Mouse (Mus musculus): ENCODE measurements around the gene Gm44805. TPM values are rescaled to one million over a fixed set of nuclear protein-coding genes. Genes with fewer than 3 reads are reported as not detected.

The Gm44805 gene
- not detected in 2 replicates for polyA plus RNA-seq (2012; rRNA removed)

DNA sequence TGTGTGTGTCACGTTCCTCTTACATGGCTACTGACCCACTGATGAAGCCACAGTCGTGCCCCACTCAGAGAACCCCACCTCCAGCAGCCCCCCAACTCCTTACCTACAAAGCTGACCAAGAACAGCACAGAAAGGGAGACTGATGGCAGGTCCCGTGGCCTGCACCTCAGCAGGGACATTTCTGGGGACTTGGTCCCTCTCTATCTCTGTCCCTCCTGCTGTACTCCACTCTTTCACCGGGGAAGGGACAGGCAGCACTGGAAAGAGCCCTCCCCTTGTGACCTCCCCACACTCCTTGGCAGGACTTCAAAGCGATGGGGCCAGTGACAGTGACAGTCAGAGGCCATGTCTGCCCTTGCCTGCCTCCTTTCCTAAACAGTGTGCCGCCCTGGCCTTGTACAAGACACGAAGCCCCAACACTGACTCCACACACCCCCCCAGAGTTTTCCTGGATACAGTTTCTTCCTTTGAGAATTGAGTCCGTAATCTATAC lies at the start of gene Gm44805, which contains the start of gene Apoc4:
Gm44805 (minus strand) TSS at position 222 of the 493 bp plus-strand sequence.
Apoc4 (minus strand) TSS at position 278 of the 493 bp plus-strand sequence.
- TF ChIP-seq CTCF (IDR thresholded peaks at IDR 0.05; ENCODE audit: borderline replicate concordance, extremely low read depth, insufficient read depth, insufficient read length) (no peak), POLR2A (IDR thresholded peaks at IDR 0.05; ENCODE audit: borderline replicate concordance, extremely low read depth, insufficient read depth, insufficient read length, poor library complexity, severe bottlenecking) (no peak)
- no peak for DNase-seq (ENCODE audit: low read depth)

DNA sequence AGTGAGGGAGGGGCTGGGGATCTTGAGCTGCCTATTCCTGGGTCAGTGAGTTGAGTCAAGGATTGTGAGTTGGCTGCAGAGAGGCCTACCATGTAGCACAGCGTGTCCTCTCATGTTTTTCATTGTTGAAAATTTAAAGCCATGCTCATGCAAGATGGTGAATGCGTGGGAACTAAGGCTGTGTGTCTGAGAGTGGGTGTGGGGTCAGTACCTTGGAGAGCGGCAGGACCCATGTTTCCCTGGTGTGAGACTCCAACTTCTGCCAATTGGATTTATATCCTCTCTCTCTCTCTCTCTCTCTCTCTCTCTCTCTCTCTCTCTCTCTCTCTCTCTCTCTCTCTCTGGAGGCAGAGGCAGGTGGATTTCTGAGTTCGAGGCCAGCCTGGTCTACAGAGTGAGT lies 45.3 kb upstream of the Gm44805 start:
- no peak for TF ChIP-seq POLR2A (IDR thresholded peaks at IDR 0.05; ENCODE audit: borderline replicate concordance, extremely low read depth, insufficient read depth, insufficient read length, poor library complexity, severe bottlenecking)
- no peak for TF ChIP-seq CTCF (IDR thresholded peaks at IDR 0.05; ENCODE audit: borderline replicate concordance, extremely low read depth, insufficient read depth, insufficient read length)
- no peak for DNase-seq (ENCODE audit: low read depth)

DNA sequence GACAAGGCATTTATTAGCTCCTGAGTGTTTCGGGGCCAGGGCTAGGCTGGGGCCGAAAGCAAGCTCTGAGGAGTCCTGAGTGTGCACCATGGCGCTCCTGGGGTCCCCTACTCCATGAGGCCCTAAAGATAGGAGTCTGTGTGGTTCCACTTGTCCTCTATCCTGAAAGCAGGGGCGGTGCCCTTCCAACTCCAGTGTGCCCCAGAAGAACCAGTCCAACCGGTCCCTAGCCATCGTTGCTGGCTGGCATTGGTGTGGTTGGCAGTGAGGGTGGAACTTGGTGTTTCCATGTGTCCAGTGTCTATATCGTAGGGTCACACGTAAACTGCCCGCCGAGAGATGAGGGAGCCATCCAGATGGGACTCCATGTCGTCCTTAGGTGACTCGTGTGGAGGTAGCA lies 42.9 kb upstream of the Gm44805 start:
- DNase-seq (ENCODE audit: low read depth), result no peak
- TF ChIP-seq POLR2A (IDR thresholded peaks at IDR 0.05; ENCODE audit: borderline replicate concordance, extremely low read depth, insufficient read depth, insufficient read length, poor library complexity, severe bottlenecking) (no peak), CTCF (IDR thresholded peaks at IDR 0.05; ENCODE audit: borderline replicate concordance, extremely low read depth, insufficient read depth, insufficient read length) (no peak)

DNA sequence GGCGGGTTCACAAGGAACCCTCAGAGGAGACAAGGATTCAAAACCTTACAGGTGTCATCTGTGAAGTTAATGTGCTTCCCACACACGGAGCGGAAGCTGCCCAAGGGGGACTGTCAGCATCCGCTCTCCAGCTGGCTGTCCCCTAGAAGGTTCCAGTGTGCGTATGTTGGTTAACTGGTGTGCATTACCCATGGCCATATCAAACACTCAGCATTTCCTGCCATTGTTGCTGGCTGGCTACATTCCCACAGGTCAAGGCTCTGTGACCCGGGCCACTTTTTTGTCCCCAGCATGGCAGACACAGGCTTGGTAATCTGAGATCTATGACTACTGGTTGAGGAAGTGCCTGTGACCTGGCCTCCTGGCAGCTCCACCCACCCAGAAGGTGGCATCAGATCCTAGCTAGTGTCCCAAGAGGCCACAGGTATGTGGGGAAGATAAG lies 41.6 kb upstream of the Gm44805 start:
- TF ChIP-seq POLR2A (IDR thresholded peaks at IDR 0.05; ENCODE audit: borderline replicate concordance, extremely low read depth, insufficient read depth, insufficient read length, poor library complexity, severe bottlenecking), result no peak
- no peak for TF ChIP-seq CTCF (IDR thresholded peaks at IDR 0.05; ENCODE audit: borderline replicate concordance, extremely low read depth, insufficient read depth, insufficient read length)
- DNase-seq (ENCODE audit: low read depth), result no peak

DNA sequence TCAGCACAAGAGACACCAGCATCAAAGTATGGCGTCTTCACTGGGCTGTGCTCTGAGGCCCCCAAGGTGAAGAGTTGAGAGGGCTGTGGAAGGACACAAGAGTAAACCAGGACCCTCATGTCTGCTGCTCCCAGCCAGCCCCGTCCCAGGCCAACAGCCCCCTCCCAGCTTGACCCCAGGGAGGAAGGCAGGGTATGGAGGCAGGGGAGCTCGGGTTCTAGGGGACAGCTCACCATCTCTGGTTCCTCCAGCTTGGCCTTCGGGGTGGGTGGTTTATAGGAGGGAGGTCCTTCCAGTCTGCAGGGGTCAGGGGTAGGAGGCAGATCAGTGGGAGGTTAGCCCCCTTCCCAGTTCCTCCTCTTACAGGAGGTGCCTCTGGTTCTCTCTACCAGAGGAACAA lies 38.0 kb upstream of the Gm44805 start:
- no peak for DNase-seq (ENCODE audit: low read depth)
- TF ChIP-seq POLR2A (IDR thresholded peaks at IDR 0.05; ENCODE audit: borderline replicate concordance, extremely low read depth, insufficient read depth, insufficient read length, poor library complexity, severe bottlenecking), result no peak
- no peak for TF ChIP-seq CTCF (IDR thresholded peaks at IDR 0.05; ENCODE audit: borderline replicate concordance, extremely low read depth, insufficient read depth, insufficient read length)

DNA sequence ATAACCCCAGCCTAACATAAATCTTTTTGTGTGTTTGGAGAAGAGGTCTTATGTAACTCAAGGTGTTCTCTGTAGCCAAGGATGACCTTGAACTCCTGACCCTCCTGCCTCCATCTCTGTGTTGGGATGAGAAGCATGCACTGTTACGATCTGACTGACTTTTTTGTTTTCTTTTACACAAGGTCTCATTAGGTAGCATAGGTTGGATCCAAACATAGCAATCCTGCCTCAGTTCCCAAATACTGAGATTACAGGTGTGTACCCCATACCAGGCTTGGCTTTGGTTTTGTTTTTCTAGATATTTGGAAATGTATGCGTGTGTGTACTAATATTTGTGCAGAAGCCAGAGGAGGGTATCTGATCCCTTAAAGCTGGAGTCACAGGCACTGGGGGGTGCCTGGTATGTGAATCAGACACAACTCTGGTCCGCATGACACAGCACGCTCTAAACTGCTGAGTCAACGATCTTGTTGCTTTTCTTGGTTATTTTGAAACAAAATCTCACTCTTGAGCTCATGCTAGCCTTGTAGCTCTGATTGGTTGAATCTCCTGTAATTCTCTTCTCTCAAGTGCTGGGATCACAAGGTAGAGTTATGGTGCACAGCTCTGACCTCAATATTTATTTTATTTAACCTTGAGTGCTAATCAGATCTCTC lies 37.2 kb upstream of the Gm44805 start:
- TF ChIP-seq CTCF (IDR thresholded peaks at IDR 0.05; ENCODE audit: borderline replicate concordance, extremely low read depth, insufficient read depth, insufficient read length), result no peak
- no peak for DNase-seq (ENCODE audit: low read depth)

DNA sequence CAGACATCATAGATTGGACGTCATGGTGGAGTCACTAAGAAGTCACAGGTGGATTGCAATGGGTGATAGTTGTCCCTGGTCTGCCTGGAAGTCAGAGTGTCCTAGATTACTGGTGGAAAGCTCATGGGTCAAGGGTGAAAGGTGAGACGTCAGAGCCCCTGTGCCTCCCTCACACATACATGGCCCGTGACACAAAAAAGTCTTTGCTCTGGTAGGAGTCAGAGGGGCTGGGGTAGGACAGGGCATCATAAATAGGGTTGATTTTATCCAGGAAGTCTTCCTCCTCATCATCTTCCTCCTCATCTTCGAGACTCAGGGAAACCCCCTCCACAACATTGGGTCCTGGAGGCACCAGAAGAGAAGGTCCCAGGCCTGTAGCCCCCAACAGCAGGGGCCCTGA lies 36.1 kb upstream of the Gm44805 start:
- DNase-seq (ENCODE audit: low read depth), result no peak
- TF ChIP-seq POLR2A (IDR thresholded peaks at IDR 0.05; ENCODE audit: borderline replicate concordance, extremely low read depth, insufficient read depth, insufficient read length, poor library complexity, severe bottlenecking) (no peak), CTCF (IDR thresholded peaks at IDR 0.05; ENCODE audit: borderline replicate concordance, extremely low read depth, insufficient read depth, insufficient read length) (no peak)

DNA sequence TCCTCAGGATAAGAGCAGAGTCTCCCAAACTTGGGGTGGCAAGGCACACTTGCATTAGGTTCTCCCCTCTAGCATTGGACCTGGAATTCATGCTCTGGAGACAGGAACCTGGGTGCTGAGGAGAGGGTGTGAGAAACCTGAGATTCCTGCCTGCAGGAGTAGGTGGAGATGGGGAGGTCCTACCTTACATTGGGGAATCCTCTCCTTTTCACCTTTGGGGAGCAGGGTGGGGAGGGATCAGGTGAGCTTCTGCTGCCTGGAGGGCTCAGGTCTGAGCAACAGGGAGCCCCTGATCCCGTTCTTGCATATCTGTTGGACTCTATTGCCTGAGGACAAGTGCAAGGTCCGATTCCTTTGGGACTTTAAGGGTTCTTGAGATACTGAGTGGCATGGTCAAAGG lies 35.6 kb upstream of the Gm44805 start:
- TF ChIP-seq POLR2A (IDR thresholded peaks at IDR 0.05; ENCODE audit: borderline replicate concordance, extremely low read depth, insufficient read depth, insufficient read length, poor library complexity, severe bottlenecking) (no peak), CTCF (IDR thresholded peaks at IDR 0.05; ENCODE audit: borderline replicate concordance, extremely low read depth, insufficient read depth, insufficient read length) (no peak)
- no peak for DNase-seq (ENCODE audit: low read depth)

DNA sequence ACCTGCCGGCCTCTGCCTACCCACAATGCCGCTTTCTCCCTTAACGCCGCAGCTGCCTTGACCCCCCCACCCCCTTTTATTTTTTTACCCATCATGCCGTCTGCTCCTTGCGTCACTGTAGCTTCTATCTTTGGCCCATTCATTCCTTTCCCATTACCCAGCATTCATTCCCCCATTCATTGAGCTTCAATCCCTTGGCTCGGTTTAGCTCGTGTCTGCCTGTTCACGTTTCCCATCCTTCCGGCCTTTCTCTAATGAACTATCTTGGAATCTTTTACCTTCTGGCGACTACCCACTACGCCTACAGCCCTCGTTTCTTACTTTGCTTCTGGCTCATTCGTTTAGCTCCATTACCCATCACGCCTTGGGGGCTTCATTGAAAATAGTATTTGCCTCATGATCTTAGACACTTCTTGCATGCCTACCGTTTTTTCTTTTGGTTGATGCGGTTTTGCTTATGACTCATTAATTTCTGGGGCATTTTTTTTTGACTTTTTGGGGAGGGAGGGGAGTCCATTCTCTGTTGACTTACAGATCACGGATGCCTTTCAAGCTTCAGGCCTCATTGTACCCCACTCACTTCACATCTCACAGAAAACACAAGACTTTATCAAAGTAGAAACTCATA lies 34.9 kb upstream of the Gm44805 start:
- no peak for DNase-seq (ENCODE audit: low read depth)
- TF ChIP-seq POLR2A (IDR thresholded peaks at IDR 0.05; ENCODE audit: borderline replicate concordance, extremely low read depth, insufficient read depth, insufficient read length, poor library complexity, severe bottlenecking) (no peak; the same call in 1 of the 2 replicates), CTCF (IDR thresholded peaks at IDR 0.05; ENCODE audit: borderline replicate concordance, extremely low read depth, insufficient read depth, insufficient read length) (no peak)

DNA sequence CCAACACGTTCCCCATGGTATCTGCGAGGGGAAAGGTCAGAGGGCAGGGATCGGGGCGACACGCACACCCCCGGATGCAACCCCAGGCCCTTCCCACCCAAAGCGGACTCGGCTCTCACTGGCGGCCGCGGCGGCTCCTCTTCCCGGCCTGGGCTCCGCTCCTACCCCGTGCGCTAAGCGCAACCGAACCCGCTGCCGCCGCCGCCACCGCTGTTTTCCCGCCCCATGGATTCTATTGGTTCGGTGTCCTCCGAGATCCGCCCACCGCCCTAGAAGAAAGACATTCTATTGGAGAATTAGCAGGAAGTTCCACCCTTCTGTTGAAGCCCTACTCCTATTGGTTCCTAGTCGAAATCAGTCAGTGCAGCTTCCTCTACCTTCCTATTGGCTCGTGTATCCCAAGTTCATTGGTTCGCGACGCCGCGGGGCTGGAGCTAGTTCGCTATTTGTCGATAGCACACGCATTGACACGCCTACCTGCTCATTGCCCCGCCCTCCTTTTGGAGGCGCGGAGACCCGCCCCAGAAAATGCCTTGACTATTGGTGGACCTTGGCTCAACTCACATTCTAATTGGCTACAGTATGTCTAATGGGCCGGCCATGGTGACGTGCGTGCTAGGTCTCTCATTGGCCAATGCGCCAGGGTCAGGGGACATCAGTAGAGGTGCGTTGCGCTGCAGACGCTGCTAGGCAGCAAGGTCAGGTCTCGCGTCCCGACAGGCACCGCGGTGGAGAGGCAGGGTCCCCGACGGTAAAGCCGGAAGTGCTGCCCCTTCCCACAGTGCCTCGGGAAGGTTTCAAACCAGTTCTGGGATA lies 34.2 kb upstream of the Gm44805 start, which contains the start of gene Tomm40:
Tomm40 (minus strand) TSS at position 200 of the 816 bp plus-strand sequence.
- peak; percentile 100 for DNase-seq (ENCODE audit: low read depth)
- TF ChIP-seq CTCF (IDR thresholded peaks at IDR 0.05; ENCODE audit: borderline replicate concordance, extremely low read depth, insufficient read depth, insufficient read length) (no peak), POLR2A (IDR thresholded peaks at IDR 0.05; ENCODE audit: borderline replicate concordance, extremely low read depth, insufficient read depth, insufficient read length, poor library complexity, severe bottlenecking) (peak; percentile 38; the same call in 1 of the 2 replicates)

DNA sequence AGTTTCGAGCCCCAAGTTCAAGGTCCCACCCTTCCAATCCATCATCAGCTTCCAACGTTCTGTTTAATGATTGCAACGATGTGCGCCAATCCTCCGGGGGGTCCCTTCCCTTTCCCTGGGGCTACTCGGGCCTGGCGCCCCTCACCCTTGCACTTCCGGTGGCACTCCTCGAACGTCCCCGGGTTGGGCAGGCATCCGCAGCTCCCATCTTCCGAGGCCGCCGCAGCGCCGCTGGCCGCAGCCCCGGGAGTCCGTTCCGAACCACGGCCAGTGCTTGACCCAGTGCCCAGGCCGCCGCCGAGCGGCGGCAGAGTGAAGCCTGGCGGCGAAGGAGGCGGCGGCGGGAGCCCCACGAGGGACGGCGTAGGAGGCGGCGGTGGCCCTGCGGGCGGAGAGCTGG lies 33.6 kb upstream of the Gm44805 start:
- TF ChIP-seq POLR2A (IDR thresholded peaks at IDR 0.05; ENCODE audit: borderline replicate concordance, extremely low read depth, insufficient read depth, insufficient read length, poor library complexity, severe bottlenecking) (no peak), CTCF (IDR thresholded peaks at IDR 0.05; ENCODE audit: borderline replicate concordance, extremely low read depth, insufficient read depth, insufficient read length) (no peak)
- no peak for DNase-seq (ENCODE audit: low read depth)
